Mouse (Mus musculus) brain, embryonic 14.5 days (tissue): Measurements from ENCODE around the gene D930048N14Rik. TPM values are rescaled to one million over a fixed set of nuclear protein-coding genes. Genes with fewer than 3 reads are reported as not detected.
"Not testable (repeated sequence)": the region's sequence is repeated elsewhere in the genome, so short reads cannot be mapped to it uniquely, and the experiment has no call there.

ENCODE experiments used
- DNase-seq: peaks from one replicate; pipeline ENCODE4 v3.0.0-alpha.2; 2011; ENCODE audit warnings: low read depth
- CTCF ChIP-seq: fragments of 200-500 bp; IDR thresholded peaks from 2 replicates; pipeline ENCODE4 v1.5.1; 2012; ENCODE audit warnings: inconsistent platforms, mild to moderate bottlenecking, moderate library complexity, borderline replicate concordance; ENCODE audit not compliant: insufficient read depth, insufficient read length; ENCODE audit errors: extremely low read depth
- POLR2A ChIP-seq: fragments of 200-500 bp; IDR thresholded peaks from 2 replicates; pipeline ENCODE4 v1.6.1; 2012; ENCODE audit warnings: mild to moderate bottlenecking, inconsistent platforms, borderline replicate concordance; ENCODE audit not compliant: poor library complexity, insufficient read depth, insufficient read length, severe bottlenecking; ENCODE audit errors: extremely low read depth
- polyA plus RNA-seq: library from polyadenylated mRNA; depleted of rRNA; stranded (reverse); fragments of >200 nt; gene quantifications from 2 replicates; pipeline ENCODE4 v1.2.3, GENCODE M21; 2012

D930048N14Rik gene
- polyA plus RNA-seq, 1 experiment, result 2.1 TPM

- TF ChIP-seq POLR2A (no peak), CTCF (no peak)
- DNase-seq, result no peak
These were observed 11.2 kb downstream of the D930048N14Rik start for GRCm38 (mm10) chr11:51661867-51662365.

- DNase-seq, result no peak
- TF ChIP-seq CTCF, result no peak
- no peak for TF ChIP-seq POLR2A
These were observed 11.9 kb downstream of the D930048N14Rik start for GRCm38 (mm10) chr11:51662632-51663031.

- DNase-seq, result not testable (repeated sequence)
These were observed 14.0 kb downstream of the D930048N14Rik start for GRCm38 (mm10) chr11:51664747-51665146.

GRCm38 (mm10) chr11:51670846-51671245 is 20.1 kb downstream of the D930048N14Rik start:
- no peak for DNase-seq
- TF ChIP-seq POLR2A, result no peak
- TF ChIP-seq CTCF, result no peak

GRCm38 (mm10) chr11:51671376-51671775 is 20.6 kb downstream of the D930048N14Rik start:
- TF ChIP-seq POLR2A (no peak), CTCF (no peak)
- DNase-seq, result no peak

GRCm38 (mm10) chr11:51673291-51673690 is 22.5 kb downstream of the D930048N14Rik start:
- TF ChIP-seq POLR2A, result no peak
- TF ChIP-seq CTCF, result no peak
- no peak for DNase-seq

GRCm38 (mm10) chr11:51675386-51675785 is 24.6 kb downstream of the D930048N14Rik start:
- no peak for DNase-seq
- TF ChIP-seq CTCF, result no peak
- no peak for TF ChIP-seq POLR2A

GRCm38 (mm10) chr11:51677737-51678418 is 27.1 kb downstream of the D930048N14Rik start:
- TF ChIP-seq POLR2A (no peak), CTCF (no peak)
- DNase-seq, result no peak

GRCm38 (mm10) chr11:51679466-51679865 is 28.7 kb downstream of the D930048N14Rik start:
- TF ChIP-seq POLR2A (no peak), CTCF (no peak)
- no peak for DNase-seq

- TF ChIP-seq CTCF (peak; percentile 85), POLR2A (no peak)
- peak; percentile 92 for DNase-seq
These were observed 30.7 kb downstream of the D930048N14Rik start for GRCm38 (mm10) chr11:51681324-51681975.

GRCm38 (mm10) chr11:51681976-51682374 is 31.2 kb downstream of the D930048N14Rik start:
- no peak for DNase-seq
- TF ChIP-seq POLR2A, result no peak
- TF ChIP-seq CTCF, result no peak

- peak; percentile 100 for DNase-seq
- TF ChIP-seq POLR2A (peak; percentile 80; the same call in 1 of the 2 replicates), CTCF (no peak)
These were observed 37.9 kb downstream of the D930048N14Rik start, which contains the start of gene 0610009B22Rik for GRCm38 (mm10) chr11:51688330-51689328. 0610009B22Rik (minus strand) TSS chr11:51688874.
